ENCODE assay signal across 7 mouse cellular contexts in the genomic region with DNA sequence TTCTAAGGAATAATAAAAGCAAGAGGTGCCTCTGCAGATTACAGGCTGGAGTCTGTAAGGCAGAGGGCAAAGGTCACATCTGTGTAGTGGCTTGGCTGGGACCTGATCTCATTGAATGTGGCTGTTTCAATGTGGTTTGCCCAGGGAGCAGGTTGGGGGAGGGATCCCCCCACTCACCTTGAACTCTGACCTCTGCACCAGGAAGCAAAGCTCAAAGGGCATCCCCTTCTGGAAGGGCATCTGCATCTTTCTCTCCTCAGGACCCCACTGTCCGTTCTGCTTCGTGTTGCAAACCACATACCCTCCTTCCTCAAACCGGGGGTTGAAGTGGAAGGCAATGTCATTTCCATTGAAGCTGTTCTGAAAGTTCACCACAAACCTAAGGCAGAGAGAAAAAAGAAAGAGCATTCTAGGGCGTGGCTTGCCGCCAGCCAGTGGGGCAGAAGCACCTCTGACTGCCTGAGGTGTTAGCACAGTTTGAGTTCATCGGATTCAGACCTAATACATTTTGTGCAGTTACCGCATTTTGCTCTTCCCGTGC. TPM values are rescaled to one million over a fixed set of nuclear protein-coding genes. Genes with fewer than 3 reads are reported as not detected.
DNase-seq lines count a peak whose midpoint lies in the region; ATAC-seq and TF ChIP-seq lines count a peak whose summit lies in the region.

No protein-coding gene starts in this region.

- no peaks in the 10 kb centered on the region for H3K27me3 ChIP-seq in testis, adult 2 months (ENCODE audit: control insufficient read depth, insufficient read depth, low read length)
- H3K27me3 ChIP-seq in embryonic facial prominence, embryonic 14.5 days (replicated peaks; ENCODE audit: control insufficient read depth, insufficient read depth, low read length): no peaks in the 10 kb centered on the region
- no peaks in the 10 kb centered on the region for H3K27me3 ChIP-seq in limb, embryonic 15.5 days

- 31% methylated on average over 8 of the region's 8 CpGs for WGBS in embryonic facial prominence, embryonic 14.5 days
- 35% methylated on average over 8 of the region's 8 CpGs for WGBS in limb, embryonic 15.5 days

- DNase-seq in testis, postnatal 10 days (ENCODE audit: low spot score): no peak
- peak; percentile 10 for DNase-seq in embryonic facial prominence, embryonic 14.5 days (ENCODE audit: low spot score)
- no peak for DNase-seq in urinary bladder, postnatal 10 days (ENCODE audit: low spot score)
- DNase-seq in kidney, postnatal 14 days: no peak
- DNase-seq in gastrocnemius, adult 8-10 months (ENCODE audit: low spot score in 2 of 2): no peak

- no peak for TF ChIP-seq CTCF in testis, adult 2 months (IDR thresholded peaks at IDR 0.05; ENCODE audit: control insufficient read depth, insufficient read depth, insufficient replicate concordance, low read depth, low read length)

- H3K4me3 ChIP-seq in testis, adult 2 months (ENCODE audit: control insufficient read depth, low read depth, low read length): peak overlapping the region; percentile 52
- H3K4me3 ChIP-seq in embryonic facial prominence, embryonic 14.5 days (ENCODE audit: low read depth, low read length): no peak overlapping the region
- no peak overlapping the region for H3K4me3 ChIP-seq in limb, embryonic 15.5 days

- peak overlapping the region; percentile 1; the same call in 1 of the 2 replicates for H3K4me2 ChIP-seq in embryonic facial prominence, embryonic 14.5 days (ENCODE audit: low read depth, low read length)
- 0 out of 2 replicates have a peak overlapping the region, but pooled peaks have one; percentile 0 for H3K4me2 ChIP-seq in limb, embryonic 15.5 days

- ATAC-seq in embryonic facial prominence, embryonic 14.5 days (ENCODE audit: low read depth): peak; percentile 41; the same call in 1 of the 2 replicates
- ATAC-seq in limb, embryonic 15.5 days (ENCODE audit: insufficient number of reproducible peaks, low FRiP score, low TSS enrichment, low read depth): no peak

- no peak for TF ChIP-seq POLR2A in testis, adult 2 months (IDR thresholded peaks at IDR 0.05; ENCODE audit: control insufficient read depth, low read depth, low read length)

- H3K36me3 ChIP-seq in testis, adult 2 months (ENCODE audit: control insufficient read depth, insufficient read depth, low read length): no peaks in the 10 kb centered on the region
- no peaks in the 10 kb centered on the region for H3K36me3 ChIP-seq in embryonic facial prominence, embryonic 14.5 days (ENCODE audit: control insufficient read depth, insufficient read depth, low read length)
- no peaks in the 10 kb centered on the region for H3K36me3 ChIP-seq in limb, embryonic 15.5 days

- no peaks in the 10 kb centered on the region for H3K9me3 ChIP-seq in embryonic facial prominence, embryonic 14.5 days (ENCODE audit: control insufficient read depth, low read length)
- H3K9me3 ChIP-seq in limb, embryonic 15.5 days: no peaks in the 10 kb centered on the region

- no peak overlapping the region for H3K9ac ChIP-seq in embryonic facial prominence, embryonic 14.5 days (ENCODE audit: low read depth, low read length)
- H3K9ac ChIP-seq in limb, embryonic 15.5 days: no peak overlapping the region

- H3K27ac ChIP-seq in testis, adult 2 months (ENCODE audit: control insufficient read depth, insufficient read depth, low read depth, low read length): no peak overlapping the region
- peak overlapping the region; percentile 28; the same call in 1 of the 2 replicates for H3K27ac ChIP-seq in embryonic facial prominence, embryonic 14.5 days (replicated peaks; ENCODE audit: low read depth, low read length)
- peak overlapping the region; percentile 38; the same call in 1 of the 2 replicates for H3K27ac ChIP-seq in limb, embryonic 15.5 days

- peaks cover 3% of the 10 kb centered on the region; the same call in 1 of the 2 replicates for H3K4me1 ChIP-seq in testis, adult 2 months (ENCODE audit: control insufficient read depth, insufficient read depth, low read length)
- H3K4me1 ChIP-seq in embryonic facial prominence, embryonic 14.5 days (ENCODE audit: control insufficient read depth, insufficient read depth, low read length): peaks cover 14% of the 10 kb centered on the region; the same call in 1 of the 2 replicates
- H3K4me1 ChIP-seq in limb, embryonic 15.5 days: peaks cover 15% of the 10 kb centered on the region

RNA-seq across cellular contexts. Expression of a gene that starts 11.9 kb away (rescaled TPM):
- 4.7 and 6.3 TPM in 2 replicates for polyA plus RNA-seq in testis, adult 2 months (2012; rRNA removed)
- 51.4 and 52.1 TPM in 2 replicates for polyA plus RNA-seq in embryonic facial prominence, embryonic 14.5 days (2014; fragmentation: Nextera tagmentation; extraction: Ambion mirVana)
- 45.9 and 51.0 TPM in 2 replicates for polyA plus RNA-seq in limb, embryonic 15.5 days (2015; fragmentation: Nextera tagmentation; extraction: Ambion mirVana)
- 1 to 10 TPM; 3.2 to 6.8 (median 5.2) TPM for total RNA-seq in gastrocnemius, adult 8-10 months (2022)

RNA-seq across cellular contexts. Expression of a gene that starts 52.3 kb away (rescaled TPM):
- 0.61 and 0.70 TPM in 2 replicates for polyA plus RNA-seq in testis, adult 2 months (2012; rRNA removed)
- polyA plus RNA-seq in embryonic facial prominence, embryonic 14.5 days (2014; fragmentation: Nextera tagmentation; extraction: Ambion mirVana): 2.1 TPM in 2 replicates
- 1.9 TPM in 2 replicates for polyA plus RNA-seq in limb, embryonic 15.5 days (2015; fragmentation: Nextera tagmentation; extraction: Ambion mirVana)
- 1 to 10 TPM in 1 of 4 experiments, under 1 TPM in 3; 0.77 to 1.2 (median 0.87) TPM for total RNA-seq in gastrocnemius, adult 8-10 months (2022)
